Mouse (Mus musculus): ENCODE measurements at regions not wholly inside any gene's neighbourhood (a gene's known extent, or its start where the extent isn't known, plus 50 kb on each side); places are given as distances from the start of the nearest gene placed in this dataset.

DNA sequence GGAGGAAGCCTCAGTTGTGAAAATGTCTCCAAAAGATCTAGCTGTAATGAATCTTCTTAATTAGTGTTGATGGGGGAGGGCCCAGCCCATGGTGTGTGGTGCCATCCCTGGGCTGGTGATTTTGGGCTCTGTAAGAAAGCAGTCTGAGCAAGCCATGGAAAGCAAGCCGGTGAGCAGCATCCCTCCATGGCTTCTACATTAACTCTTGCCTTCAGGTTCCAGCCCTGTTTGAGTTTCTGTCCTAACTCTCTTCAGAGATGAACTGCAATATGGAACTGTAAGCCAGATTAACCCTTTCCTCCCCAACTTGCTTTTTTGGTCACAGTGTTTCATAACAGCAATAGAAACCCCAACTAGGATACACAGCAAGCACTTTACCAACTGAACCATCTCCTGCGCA is 75.1 kb upstream of the Dars start:
- no peak for TF ChIP-seq CTCF (conservative IDR thresholded peaks at IDR 0.05; ENCODE audit: low read length)
- no peak for TF ChIP-seq NANOG (IDR thresholded peaks at IDR 0.05; ENCODE audit: borderline replicate concordance, low read length)
- no peak for TF ChIP-seq POU5F1 (IDR thresholded peaks at IDR 0.05; ENCODE audit: borderline replicate concordance, low read length)
